Mouse (Mus musculus): ENCODE data around the gene Kiz. TPM values are rescaled to one million over a fixed set of nuclear protein-coding genes. Genes with fewer than 3 reads are reported as not detected.

The Kiz gene
- total RNA-seq, 2 experiments from 2014 or later = 57.5 to 59.5 TPM

GRCm38 (mm10) chr2:146975024-146975423 is 119.4 kb downstream of the Kiz start:
- no peak for DNase-seq (ENCODE audit: low spot score)

DNA sequence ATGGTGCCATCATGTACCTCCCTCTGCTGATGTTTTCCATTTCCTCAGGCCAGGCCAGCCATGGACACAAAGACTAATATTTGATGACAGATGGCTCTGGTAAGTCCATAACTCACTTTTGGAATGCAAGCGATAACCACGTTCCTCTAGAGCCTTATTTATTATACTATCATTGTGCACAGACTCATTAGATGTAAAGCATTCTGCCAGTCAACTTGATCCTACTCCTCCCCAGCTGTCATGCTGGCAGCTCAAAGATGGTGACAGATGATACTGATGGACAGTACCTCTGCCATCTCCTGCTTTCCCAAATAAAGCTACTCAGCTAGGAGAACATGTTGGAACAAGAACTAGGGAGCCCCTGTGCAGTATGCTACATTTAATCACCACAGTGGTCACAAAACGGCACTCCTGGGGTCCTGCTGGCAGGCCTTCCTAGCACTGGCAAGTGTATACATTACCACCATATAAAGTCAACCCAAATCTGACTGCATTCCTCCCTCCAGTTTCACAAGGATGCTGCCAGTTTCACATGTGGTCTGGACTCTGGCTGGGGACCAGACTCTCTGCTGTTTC is 119.9 kb downstream of the Kiz start:
- DNase-seq (ENCODE audit: low spot score) = no peak

- no peak for DNase-seq (ENCODE audit: low spot score)
These were observed 127.1 kb downstream of the Kiz start for GRCm38 (mm10) chr2:146982786-146983185.

GRCm38 (mm10) chr2:146984831-146985230 is 129.2 kb downstream of the Kiz start:
- no peak for DNase-seq (ENCODE audit: low spot score)

- DNase-seq (ENCODE audit: low spot score) = no peak
These were observed 130.1 kb downstream of the Kiz start for GRCm38 (mm10) chr2:146985807-146986206.

GRCm38 (mm10) chr2:146986429-146986828 is 130.8 kb downstream of the Kiz start:
- no peak for DNase-seq (ENCODE audit: low spot score)

GRCm38 (mm10) chr2:147007265-147007664 is 151.6 kb downstream of the Kiz start:
- no peak for DNase-seq (ENCODE audit: low spot score)

DNA sequence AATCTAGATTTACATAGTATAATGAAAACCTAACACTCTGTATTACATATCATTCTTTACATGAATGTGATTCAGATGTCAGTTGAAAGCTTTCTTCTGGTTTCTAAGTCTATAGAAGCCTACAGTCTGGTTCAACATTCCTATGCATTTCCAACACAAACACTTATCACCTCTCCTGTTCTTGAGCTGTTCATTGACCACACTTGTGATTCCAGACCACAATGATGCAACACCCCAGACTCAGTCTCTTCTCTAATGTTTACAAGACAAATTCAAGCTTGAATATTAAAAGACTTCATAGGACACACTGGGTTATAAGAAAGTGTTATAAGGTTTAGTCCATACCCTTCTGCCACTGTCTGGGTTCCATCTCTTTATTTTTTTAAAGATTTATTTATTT is 153.4 kb downstream of the Kiz start:
- no peak for DNase-seq (ENCODE audit: low spot score)

DNA sequence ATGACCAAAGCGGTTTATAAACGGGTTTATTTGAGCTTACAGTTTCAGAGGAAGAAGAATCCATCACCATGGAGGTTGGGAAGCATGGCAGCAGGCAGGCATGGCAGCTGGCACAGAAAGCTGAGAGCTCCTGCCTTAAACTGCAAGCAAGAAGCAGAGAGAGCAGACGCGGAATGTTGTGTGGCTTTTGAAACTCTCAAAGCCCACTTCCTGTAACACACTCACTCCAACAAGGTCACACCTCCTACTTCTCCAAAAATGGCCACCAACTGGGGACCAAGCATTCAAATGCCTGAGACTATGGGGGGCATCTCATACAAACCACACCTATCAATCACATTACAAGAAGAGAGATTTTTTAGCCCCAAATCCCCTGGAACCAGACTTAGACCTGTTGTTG is 154.5 kb downstream of the Kiz start:
- no peak for DNase-seq (ENCODE audit: low spot score)

GRCm38 (mm10) chr2:147010952-147011351 is 155.3 kb downstream of the Kiz start:
- no peak for DNase-seq (ENCODE audit: low spot score)

GRCm38 (mm10) chr2:147011474-147012140 is 155.9 kb downstream of the Kiz start:
- DNase-seq (ENCODE audit: low spot score) = no peak

- no peak for DNase-seq (ENCODE audit: low spot score)
These were observed 156.5 kb downstream of the Kiz start for GRCm38 (mm10) chr2:147012141-147012622.

GRCm38 (mm10) chr2:147012623-147013184 is 157.0 kb downstream of the Kiz start, which contains the start of gene Xrn2:
Xrn2 (plus strand) TSS chr2:147012996.
- peak; percentile 95 for DNase-seq (ENCODE audit: low spot score)

- peak; percentile 44 for DNase-seq (ENCODE audit: low spot score)
These were observed 157.7 kb downstream of the Kiz start for GRCm38 (mm10) chr2:147013194-147013969.

DNA sequence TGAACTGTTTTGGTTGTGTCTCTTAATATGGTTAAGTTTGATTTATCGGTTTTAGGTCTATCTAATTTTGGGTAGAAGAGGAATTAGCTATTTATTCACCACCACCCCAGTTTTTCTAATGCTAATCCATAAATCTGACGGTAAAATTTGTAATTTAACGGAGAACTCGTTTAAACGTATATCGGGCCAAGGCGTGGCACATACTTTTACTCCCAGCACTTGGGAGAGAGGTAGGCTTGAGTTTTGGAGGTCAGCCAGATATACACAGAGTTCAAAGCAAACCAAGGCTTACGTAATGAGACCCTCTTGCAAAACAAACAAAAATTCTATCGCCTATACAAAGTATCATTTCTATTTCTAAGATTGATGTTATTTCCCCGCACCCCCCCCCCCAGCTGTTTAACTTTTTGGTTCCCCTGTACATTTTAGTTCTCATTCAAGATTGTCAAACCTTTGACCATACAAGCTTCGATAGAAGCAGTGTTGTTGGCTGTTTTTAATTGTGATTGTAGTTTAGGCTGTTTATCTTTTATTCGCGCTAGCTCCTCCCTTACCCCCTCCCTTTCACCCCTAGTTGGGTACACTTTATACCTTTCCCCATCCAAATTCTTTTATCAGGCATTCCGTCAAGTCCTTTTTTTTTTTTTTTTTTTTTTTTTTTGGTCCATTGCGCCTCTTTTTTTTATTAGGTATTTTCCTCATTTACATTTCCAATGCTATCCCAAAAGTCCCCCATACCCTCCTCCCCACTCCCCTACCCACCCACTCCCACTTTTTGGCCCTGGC is 158.6 kb downstream of the Kiz start:
- DNase-seq (ENCODE audit: low spot score) = no peak

Other genes with a start within 250 kb of the Kiz start
- gene Xrn2, start 157.1 kb downstream of the Kiz start, total RNA-seq (2021) = 10 to 100 TPM; 11.8 to 12.5 TPM
- not detected for gene Nkx2-4, start 229.6 kb downstream of the Kiz start, total RNA-seq (2021)